Mouse (Mus musculus): ENCODE data around the gene Tbc1d4. TPM values are rescaled to one million over a fixed set of nuclear protein-coding genes. Genes with fewer than 3 reads are reported as not detected.

The Tbc1d4 gene
- polyA plus RNA-seq, 1 experiment from 2014 or later, result 12.9 TPM

- H3K9me3 ChIP-seq, result no peaks in the 10 kb centered on the region
- 89% methylated on average over 5 of the region's 5 CpGs for WGBS
- no peaks in the 10 kb centered on the region for H3K36me3 ChIP-seq
- H3K4me2 ChIP-seq, result no peak overlapping the region
- H3K27me3 ChIP-seq, result no peaks in the 10 kb centered on the region
- no peak overlapping the region for H3K9ac ChIP-seq
- H3K4me3 ChIP-seq, result no peak overlapping the region
- H3K27ac ChIP-seq, result no peak overlapping the region
- H3K4me1 ChIP-seq, result no peaks in the 10 kb centered on the region
- no peak for ATAC-seq (ENCODE audit: borderline replicate concordance, extremely low read depth, low FRiP score, low TSS enrichment)
Observed at GRCm38 (mm10) chr14:101617680-101618079, 8.7 kb upstream of the Tbc1d4 start.

GRCm38 (mm10) chr14:101616178-101616577 lies 7.2 kb upstream of the Tbc1d4 start:
- Histone ChIP-seq H3K9me3 (no peaks in the 10 kb centered on the region), H3K27ac (no peak overlapping the region), H3K9ac (no peak overlapping the region), H3K4me3 (no peak overlapping the region), H3K36me3 (no peaks in the 10 kb centered on the region), H3K4me1 (no peaks in the 10 kb centered on the region), H3K27me3 (no peaks in the 10 kb centered on the region), H3K4me2 (no peak overlapping the region)
- ATAC-seq (ENCODE audit: borderline replicate concordance, extremely low read depth, low FRiP score, low TSS enrichment), result no peak
- WGBS, result 57% methylated on average over 9 of the region's 9 CpGs

- Histone ChIP-seq H3K27ac (no peak overlapping the region), H3K9ac (no peak overlapping the region), H3K4me1 (no peaks in the 10 kb centered on the region), H3K36me3 (no peaks in the 10 kb centered on the region), H3K9me3 (no peaks in the 10 kb centered on the region), H3K27me3 (no peaks in the 10 kb centered on the region), H3K4me3 (no peak overlapping the region), H3K4me2 (no peak overlapping the region)
- no peak for ATAC-seq (ENCODE audit: borderline replicate concordance, extremely low read depth, low FRiP score, low TSS enrichment)
- WGBS, result 68% methylated on average over 1 of the region's 1 CpGs
Observed at GRCm38 (mm10) chr14:101613206-101613605, 4.2 kb upstream of the Tbc1d4 start.

- WGBS, result 57% methylated on average over 10 of the region's 10 CpGs
- Histone ChIP-seq H3K9me3 (no peaks in the 10 kb centered on the region), H3K27ac (no peak overlapping the region), H3K27me3 (no peaks in the 10 kb centered on the region), H3K9ac (no peak overlapping the region), H3K4me2 (no peak overlapping the region), H3K4me3 (no peak overlapping the region), H3K4me1 (peaks cover 7% of the 10 kb centered on the region), H3K36me3 (no peaks in the 10 kb centered on the region)
- ATAC-seq (ENCODE audit: borderline replicate concordance, extremely low read depth, low FRiP score, low TSS enrichment), result no peak
Observed at GRCm38 (mm10) chr14:101610701-101611100, 1.7 kb upstream of the Tbc1d4 start.

- 0% methylated on average over 62 of the region's 62 CpGs for WGBS
- Histone ChIP-seq H3K9ac (peak overlapping the region; percentile 77), H3K36me3 (no peaks in the 10 kb centered on the region), H3K4me1 (peaks cover 7% of the 10 kb centered on the region), H3K27me3 (no peaks in the 10 kb centered on the region), H3K9me3 (no peaks in the 10 kb centered on the region), H3K4me2 (peak overlapping the region; percentile 98), H3K4me3 (peak overlapping the region; percentile 87), H3K27ac (peak overlapping the region; percentile 78)
- ATAC-seq (ENCODE audit: borderline replicate concordance, extremely low read depth, low FRiP score, low TSS enrichment), result peak; percentile 66
Observed at GRCm38 (mm10) chr14:101607631-101608518, 1.1 kb downstream of the Tbc1d4 start.

GRCm38 (mm10) chr14:101605843-101606242 lies 3.1 kb downstream of the Tbc1d4 start:
- Histone ChIP-seq H3K9me3 (no peaks in the 10 kb centered on the region), H3K27ac (no peak overlapping the region), H3K4me3 (no peak overlapping the region), H3K36me3 (no peaks in the 10 kb centered on the region), H3K9ac (no peak overlapping the region), H3K4me1 (peaks cover 7% of the 10 kb centered on the region), H3K27me3 (no peaks in the 10 kb centered on the region), H3K4me2 (no peak overlapping the region)
- WGBS, result 61% methylated on average over 2 of the region's 2 CpGs
- no peak for ATAC-seq (ENCODE audit: borderline replicate concordance, extremely low read depth, low FRiP score, low TSS enrichment)

- WGBS, result 63% methylated on average over 3 of the region's 3 CpGs
- Histone ChIP-seq H3K27ac (no peak overlapping the region), H3K4me1 (peaks cover 7% of the 10 kb centered on the region), H3K4me3 (no peak overlapping the region), H3K36me3 (no peaks in the 10 kb centered on the region), H3K9me3 (no peaks in the 10 kb centered on the region), H3K27me3 (no peaks in the 10 kb centered on the region), H3K9ac (no peak overlapping the region), H3K4me2 (no peak overlapping the region)
- no peak for ATAC-seq (ENCODE audit: borderline replicate concordance, extremely low read depth, low FRiP score, low TSS enrichment)
Observed at GRCm38 (mm10) chr14:101602851-101603250, 6.1 kb downstream of the Tbc1d4 start.

GRCm38 (mm10) chr14:101597096-101597715 lies 11.8 kb downstream of the Tbc1d4 start:
- H3K9ac ChIP-seq, result no peak overlapping the region
- H3K4me1 ChIP-seq, result no peaks in the 10 kb centered on the region
- ATAC-seq (ENCODE audit: borderline replicate concordance, extremely low read depth, low FRiP score, low TSS enrichment), result peak; percentile 63; the same call in 1 of the 2 replicates
- no peak overlapping the region for H3K4me3 ChIP-seq
- WGBS, result 79% methylated on average over 13 of the region's 14 CpGs
- H3K9me3 ChIP-seq, result no peaks in the 10 kb centered on the region
- no peaks in the 10 kb centered on the region for H3K27me3 ChIP-seq
- no peak overlapping the region for H3K4me2 ChIP-seq
- H3K27ac ChIP-seq, result no peak overlapping the region
- H3K36me3 ChIP-seq, result no peaks in the 10 kb centered on the region

- H3K4me2 ChIP-seq, result no peak overlapping the region
- 91% methylated on average over 9 of the region's 9 CpGs for WGBS
- no peak overlapping the region for H3K9ac ChIP-seq
- no peak overlapping the region for H3K4me3 ChIP-seq
- no peak overlapping the region for H3K27ac ChIP-seq
- H3K9me3 ChIP-seq, result no peaks in the 10 kb centered on the region
- H3K27me3 ChIP-seq, result no peaks in the 10 kb centered on the region
- no peak for ATAC-seq (ENCODE audit: borderline replicate concordance, extremely low read depth, low FRiP score, low TSS enrichment)
- no peaks in the 10 kb centered on the region for H3K4me1 ChIP-seq
- no peaks in the 10 kb centered on the region for H3K36me3 ChIP-seq
Observed at GRCm38 (mm10) chr14:101596691-101597090, 12.3 kb downstream of the Tbc1d4 start.

- 86% methylated on average over 13 of the region's 13 CpGs for WGBS
- Histone ChIP-seq H3K4me2 (no peak overlapping the region), H3K36me3 (no peaks in the 10 kb centered on the region), H3K27ac (no peak overlapping the region), H3K4me1 (no peaks in the 10 kb centered on the region), H3K4me3 (no peak overlapping the region), H3K9me3 (no peaks in the 10 kb centered on the region), H3K27me3 (no peaks in the 10 kb centered on the region), H3K9ac (no peak overlapping the region)
- no peak for ATAC-seq (ENCODE audit: borderline replicate concordance, extremely low read depth, low FRiP score, low TSS enrichment)
Observed at GRCm38 (mm10) chr14:101595301-101596080, 13.5 kb downstream of the Tbc1d4 start.

- H3K4me3 ChIP-seq, result no peak overlapping the region
- H3K4me2 ChIP-seq, result no peak overlapping the region
- H3K36me3 ChIP-seq, result no peaks in the 10 kb centered on the region
- H3K9ac ChIP-seq, result no peak overlapping the region
- no peak for ATAC-seq (ENCODE audit: borderline replicate concordance, extremely low read depth, low FRiP score, low TSS enrichment)
- WGBS, result 63% methylated on average over 5 of the region's 5 CpGs
- no peaks in the 10 kb centered on the region for H3K9me3 ChIP-seq
- no peaks in the 10 kb centered on the region for H3K27me3 ChIP-seq
- no peak overlapping the region for H3K27ac ChIP-seq
- H3K4me1 ChIP-seq, result no peaks in the 10 kb centered on the region
Observed at GRCm38 (mm10) chr14:101594001-101594400, 15.0 kb downstream of the Tbc1d4 start.

GRCm38 (mm10) chr14:101593340-101593739 lies 15.7 kb downstream of the Tbc1d4 start:
- ATAC-seq (ENCODE audit: borderline replicate concordance, extremely low read depth, low FRiP score, low TSS enrichment), result no peak
- H3K4me1 ChIP-seq, result no peaks in the 10 kb centered on the region
- H3K36me3 ChIP-seq, result no peaks in the 10 kb centered on the region
- no peaks in the 10 kb centered on the region for H3K27me3 ChIP-seq
- H3K9ac ChIP-seq, result no peak overlapping the region
- no peaks in the 10 kb centered on the region for H3K9me3 ChIP-seq
- no peak overlapping the region for H3K4me3 ChIP-seq
- 82% methylated on average over 7 of the region's 7 CpGs for WGBS
- H3K4me2 ChIP-seq, result no peak overlapping the region
- no peak overlapping the region for H3K27ac ChIP-seq

Measured in lung, embryonic 15.5 days (tissue).